Mouse (Mus musculus) testis, adult 2 months (tissue): ENCODE data around the gene Id1. TPM values are rescaled to one million over a fixed set of nuclear protein-coding genes. Genes with fewer than 3 reads are reported as not detected.
A peak's percentile ranks its signal among the peaks of the same experiment; 100 is the strongest.

ENCODE experiments used
- H3K27ac ChIP-seq: fragments of 200-500 bp; 2 replicates; pipeline ENCODE4 v1.5.1; 2012; ENCODE audit warnings: low read depth, low read length; ENCODE audit not compliant: control insufficient read depth, insufficient read depth
- H3K27me3 ChIP-seq: fragments of 200-500 bp; 2 replicates; pipeline ENCODE4 v1.6.1; 2012; ENCODE audit warnings: mild to moderate bottlenecking, low read length, moderate library complexity; ENCODE audit not compliant: control insufficient read depth, insufficient read depth
- H3K36me3 ChIP-seq: fragments of 200-500 bp; 2 replicates; pipeline ENCODE4 v1.6.1; 2012; ENCODE audit warnings: mild to moderate bottlenecking, low read length; ENCODE audit not compliant: control insufficient read depth, insufficient read depth
- H3K4me1 ChIP-seq: fragments of 200-500 bp; 2 replicates; pipeline ENCODE4 v1.6.1; 2012; ENCODE audit warnings: low read length; ENCODE audit not compliant: control insufficient read depth, insufficient read depth
- H3K4me3 ChIP-seq: fragments of 200-500 bp; 2 replicates; pipeline ENCODE4 v1.5.1; 2012; ENCODE audit warnings: low read depth, mild to moderate bottlenecking, low read length, moderate library complexity, mixed read lengths; ENCODE audit not compliant: control insufficient read depth
- CTCF ChIP-seq: fragments of 200-500 bp; IDR thresholded peaks from 2 replicates; pipeline ENCODE4 v1.5.1; 2012; ENCODE audit warnings: low read depth, mild to moderate bottlenecking, inconsistent platforms, low read length, moderate library complexity; ENCODE audit not compliant: control insufficient read depth, insufficient read depth, insufficient replicate concordance
- POLR2A ChIP-seq: fragments of 200-500 bp; IDR thresholded peaks from 2 replicates; pipeline ENCODE4 v1.6.1; 2012; ENCODE audit warnings: low read depth, mild to moderate bottlenecking, inconsistent platforms, low read length, moderate library complexity; ENCODE audit not compliant: control insufficient read depth
- polyA plus RNA-seq: library from polyadenylated mRNA; depleted of rRNA; stranded (reverse); fragments of >200 nt; gene quantifications from 2 replicates; pipeline ENCODE4 v1.2.3, GENCODE M21; 2012

Gene Id1
- polyA plus RNA-seq, 1 experiment = 5.5 TPM

DNA sequence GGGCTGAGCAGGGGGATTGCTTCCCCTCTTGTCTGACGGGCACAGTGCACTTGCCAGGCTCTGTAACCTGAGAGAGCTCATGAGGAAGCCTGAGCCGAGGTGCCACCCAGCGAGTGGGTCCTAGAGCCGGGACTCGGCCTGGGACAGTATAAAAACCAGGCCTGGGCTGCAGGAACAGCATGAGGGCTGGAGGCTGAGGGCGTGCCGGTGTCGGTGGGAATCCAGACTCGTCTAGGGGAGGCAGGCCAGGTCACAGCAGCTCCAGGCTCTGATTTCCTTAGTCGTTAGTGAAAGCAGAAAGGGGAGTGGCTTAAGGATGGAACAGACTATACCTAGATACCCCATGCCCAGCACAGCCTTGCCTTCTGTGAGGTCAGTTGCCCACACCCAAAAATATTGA, 40.0 kb upstream of the Id1 start:
- no peak for TF ChIP-seq CTCF
- no peak for TF ChIP-seq POLR2A
- Histone ChIP-seq H3K4me1 (peaks cover 14% of the 10 kb centered on the region), H3K36me3 (peaks cover 1% of the 10 kb centered on the region), H3K4me3 (no peak overlapping the region), H3K27ac (no peak overlapping the region), H3K27me3 (no peaks in the 10 kb centered on the region)

DNA sequence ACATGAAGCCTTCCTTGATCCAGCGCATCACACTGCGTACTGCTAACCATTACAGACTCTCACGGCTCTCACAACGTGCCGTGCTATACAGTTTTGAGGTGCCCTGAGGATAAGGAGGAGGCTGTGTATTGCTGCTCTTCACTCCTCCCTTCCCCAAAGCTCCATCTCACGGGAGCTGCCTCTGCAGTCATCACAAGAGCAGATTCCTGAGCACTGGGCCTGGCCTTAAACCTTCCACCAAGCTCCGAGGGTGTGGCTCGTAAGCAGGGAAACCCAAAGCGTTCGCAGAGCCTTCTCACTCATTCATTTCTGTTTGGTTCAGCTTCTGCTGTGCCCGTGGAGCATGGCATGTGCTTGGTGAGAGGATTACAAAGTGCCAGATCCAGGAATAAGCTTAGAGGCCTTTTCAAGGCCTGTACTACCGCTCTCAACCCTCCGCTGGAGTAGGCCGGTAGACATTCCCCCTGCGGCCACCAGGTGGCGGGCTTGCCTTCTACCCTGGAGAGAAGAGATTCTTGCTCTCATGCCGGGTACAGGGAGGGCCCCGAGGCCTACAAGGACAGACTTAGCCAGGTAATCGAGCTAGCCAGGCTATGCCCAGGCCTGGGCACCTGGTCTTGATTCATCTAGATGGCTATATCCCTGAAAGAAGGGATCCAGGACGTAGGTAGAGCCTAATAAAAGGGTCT, 39.4 kb upstream of the Id1 start:
- H3K36me3 ChIP-seq = peaks cover 1% of the 10 kb centered on the region

DNA sequence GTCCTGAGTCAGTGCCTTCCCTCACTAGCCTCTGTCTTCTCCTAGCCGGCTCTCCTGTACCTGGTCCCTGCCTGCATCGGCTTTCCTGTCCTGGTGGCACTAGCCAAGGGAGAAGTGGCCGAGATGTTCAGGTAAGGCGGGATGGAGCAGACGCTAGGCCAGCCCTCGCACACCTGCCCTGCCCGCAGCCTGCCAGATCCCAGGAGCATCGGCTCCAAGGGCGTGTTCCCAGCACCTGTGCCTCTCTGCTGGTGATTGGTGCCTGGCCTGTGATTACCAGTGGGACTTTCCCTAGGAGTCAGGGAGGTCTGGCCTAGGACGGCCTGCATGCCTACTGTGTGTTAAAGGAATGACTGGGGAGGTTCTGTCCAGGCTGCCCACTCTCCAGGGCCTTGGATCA, 35.9 kb upstream of the Id1 start:
- H3K27ac ChIP-seq = no peak overlapping the region
- no peak overlapping the region for H3K4me3 ChIP-seq
- no peaks in the 10 kb centered on the region; the same call in none of the 2 replicates for H3K36me3 ChIP-seq
- H3K27me3 ChIP-seq = no peaks in the 10 kb centered on the region
- TF ChIP-seq POLR2A (no peak), CTCF (no peak)
- H3K4me1 ChIP-seq = peaks cover under 1% of the 10 kb centered on the region; the same call in 1 of the 2 replicates

More for the DNA sequence above, 39.4 kb upstream of the Id1 start:
- Histone ChIP-seq H3K27me3 (no peaks in the 10 kb centered on the region), H3K4me1 (peaks cover 14% of the 10 kb centered on the region), H3K4me3 (no peak overlapping the region), H3K27ac (peak overlapping the region; percentile 51; the same call in 1 of the 2 replicates)
- TF ChIP-seq POLR2A (no peak), CTCF (peak; percentile 78; the same call in 1 of the 2 replicates)

DNA sequence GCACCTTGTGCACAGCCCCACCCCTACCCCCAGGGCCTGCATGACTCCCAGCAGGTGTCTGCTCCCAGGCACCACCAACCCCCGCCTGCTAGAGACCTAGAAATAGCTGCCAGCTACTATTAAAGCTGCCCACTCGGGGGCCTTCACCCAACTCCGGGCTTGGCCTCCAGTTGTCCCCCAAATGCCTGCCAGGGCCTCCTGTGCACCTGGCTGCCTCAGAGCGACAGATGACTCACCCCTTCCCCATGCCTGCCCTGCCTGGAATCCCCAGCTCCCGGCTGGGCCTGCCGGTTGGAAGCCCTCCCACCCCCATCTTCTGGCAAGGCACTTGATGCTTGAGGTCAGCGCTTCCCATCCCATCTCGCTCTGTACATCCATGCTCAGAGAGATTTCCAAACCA, 35.3 kb upstream of the Id1 start:
- Histone ChIP-seq H3K27me3 (no peaks in the 10 kb centered on the region), H3K4me3 (no peak overlapping the region), H3K36me3 (no peaks in the 10 kb centered on the region; the same call in none of the 2 replicates), H3K27ac (no peak overlapping the region), H3K4me1 (peaks cover 6% of the 10 kb centered on the region; the same call in 1 of the 2 replicates)
- no peak for TF ChIP-seq CTCF
- TF ChIP-seq POLR2A = no peak

DNA sequence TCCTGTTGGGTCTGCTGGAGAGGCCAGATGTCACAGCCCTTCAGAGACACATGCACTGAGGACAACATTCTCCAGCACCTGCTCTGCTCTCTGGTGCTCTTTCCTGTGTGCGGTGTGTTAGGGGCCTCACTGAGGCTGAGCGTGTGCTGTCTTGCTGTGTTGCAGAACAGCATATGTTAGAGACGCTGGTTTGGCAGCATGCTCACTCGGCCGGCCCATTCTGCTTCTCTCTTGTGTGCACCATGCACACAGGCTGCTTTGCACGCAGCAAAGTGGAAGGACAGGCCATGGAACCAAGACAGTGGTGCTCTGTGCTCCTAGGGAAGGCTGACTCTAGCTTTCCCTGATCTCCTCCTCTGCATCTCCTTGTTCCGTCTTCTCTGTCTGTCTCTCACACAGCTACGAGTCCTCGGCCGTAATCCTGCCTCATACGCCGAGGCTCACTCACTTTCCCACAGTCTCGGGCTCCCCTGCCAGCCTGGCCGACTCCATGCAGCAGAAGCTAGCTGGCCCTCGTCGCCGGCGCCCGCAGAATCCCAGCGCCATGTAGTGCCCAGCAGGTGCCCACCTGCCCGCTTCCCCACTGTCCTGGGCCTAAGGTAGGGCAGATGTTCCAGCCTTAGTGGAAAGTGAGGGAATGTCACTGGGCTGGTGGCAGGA, 32.3 kb upstream of the Id1 start:
- no peaks in the 10 kb centered on the region for H3K27me3 ChIP-seq
- H3K4me1 ChIP-seq = peaks cover 23% of the 10 kb centered on the region
- H3K27ac ChIP-seq = no peak overlapping the region
- no peaks in the 10 kb centered on the region; the same call in 1 of the 2 replicates for H3K36me3 ChIP-seq
- TF ChIP-seq POLR2A (no peak), CTCF (no peak)
- H3K4me3 ChIP-seq = no peak overlapping the region

DNA sequence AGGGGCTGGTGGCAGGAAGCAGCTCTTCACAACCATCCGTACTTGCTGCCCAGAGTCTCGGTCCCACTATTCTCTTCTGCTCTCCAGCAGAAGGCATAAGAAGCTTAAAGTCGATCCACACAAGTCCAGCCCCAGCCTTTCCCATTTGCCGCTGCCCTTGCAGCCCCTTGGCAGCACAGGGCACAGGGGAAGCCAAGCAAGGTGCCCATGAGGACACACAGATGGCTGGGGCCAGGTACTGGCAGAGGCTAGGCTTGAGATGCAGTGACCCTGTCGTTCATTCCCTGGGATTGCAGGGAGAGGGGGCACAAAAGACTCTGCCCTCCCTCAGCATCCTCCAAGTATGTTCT, 31.8 kb upstream of the Id1 start:
- Histone ChIP-seq H3K27ac (no peak overlapping the region), H3K27me3 (no peaks in the 10 kb centered on the region), H3K4me3 (no peak overlapping the region), H3K36me3 (no peaks in the 10 kb centered on the region; the same call in 1 of the 2 replicates), H3K4me1 (peaks cover 23% of the 10 kb centered on the region)
- TF ChIP-seq POLR2A (no peak), CTCF (no peak)

DNA sequence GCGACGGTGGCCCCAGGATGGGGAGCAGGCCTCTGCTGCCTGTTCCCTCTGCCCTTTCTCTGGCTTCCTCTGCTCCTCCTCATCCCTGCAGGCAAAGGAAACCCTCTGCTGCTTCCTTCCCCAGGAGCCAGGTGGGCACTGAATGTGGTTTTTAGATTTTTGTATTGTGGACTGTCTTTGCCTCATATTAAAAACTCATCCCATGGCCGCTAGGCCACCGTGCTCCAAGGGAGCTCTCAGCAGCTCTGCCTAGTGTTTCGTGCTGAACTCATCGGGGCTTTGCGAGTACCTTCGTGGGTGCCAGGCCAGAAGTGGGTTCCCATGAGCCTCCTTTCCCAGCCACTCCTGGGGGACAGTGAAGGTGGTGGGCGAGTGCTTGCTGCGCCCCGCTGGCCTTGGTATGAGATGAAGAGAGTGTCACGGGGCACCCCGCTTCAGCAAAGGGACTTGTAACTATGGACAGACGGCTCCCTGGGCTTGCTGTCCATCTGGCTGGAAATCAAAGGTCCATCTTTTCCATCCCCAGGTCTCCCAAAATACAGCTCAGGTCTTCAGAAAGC, 31.2 kb upstream of the Id1 start:
- no peak overlapping the region for H3K27ac ChIP-seq
- no peak for TF ChIP-seq POLR2A
- no peak for TF ChIP-seq CTCF
- H3K4me3 ChIP-seq = no peak overlapping the region
- peaks cover 23% of the 10 kb centered on the region for H3K4me1 ChIP-seq
- no peaks in the 10 kb centered on the region for H3K27me3 ChIP-seq
- no peaks in the 10 kb centered on the region; the same call in 1 of the 2 replicates for H3K36me3 ChIP-seq
